Mouse (Mus musculus) embryo, embryonic 11.5 days (tissue): ENCODE data around the gene Akt3.

ENCODE experiments used
- DNase-seq: peaks from one replicate; pipeline ENCODE4 v3.0.0-alpha.2; 2012; ENCODE audit warnings: low read depth, low spot score

Gene Akt3

GRCm38 (mm10) chr1:177051366-177051963 lies 206.5 kb downstream of the Akt3 start:
- DNase-seq: no peak

- no peak for DNase-seq
Measured at GRCm38 (mm10) chr1:177048773-177049172, 209.2 kb downstream of the Akt3 start.

GRCm38 (mm10) chr1:177046963-177047362 lies 211.0 kb downstream of the Akt3 start:
- DNase-seq: no peak

- no peak for DNase-seq
Measured at GRCm38 (mm10) chr1:177045885-177046284, 212.1 kb downstream of the Akt3 start.

- DNase-seq: no peak
Measured at GRCm38 (mm10) chr1:177040058-177040457, 217.9 kb downstream of the Akt3 start.

GRCm38 (mm10) chr1:177039093-177039674 lies 218.8 kb downstream of the Akt3 start:
- no peak for DNase-seq

GRCm38 (mm10) chr1:177038383-177038782 lies 219.6 kb downstream of the Akt3 start:
- DNase-seq: no peak

- DNase-seq: no peak
Measured at GRCm38 (mm10) chr1:177035460-177035859, 222.5 kb downstream of the Akt3 start.

GRCm38 (mm10) chr1:177032233-177032632 lies 225.8 kb downstream of the Akt3 start:
- DNase-seq: no peak

- DNase-seq: no peak
Measured at GRCm38 (mm10) chr1:177031196-177031595, 226.8 kb downstream of the Akt3 start.

GRCm38 (mm10) chr1:177030669-177031068 lies 227.3 kb downstream of the Akt3 start:
- DNase-seq: no peak

GRCm38 (mm10) chr1:177029032-177029431 lies 229.0 kb downstream of the Akt3 start:
- no peak for DNase-seq

- no peak for DNase-seq
Measured at GRCm38 (mm10) chr1:177027706-177028105, 230.3 kb downstream of the Akt3 start.

- DNase-seq: no peak
Measured at GRCm38 (mm10) chr1:177022751-177023150, 235.3 kb downstream of the Akt3 start.

GRCm38 (mm10) chr1:177019668-177020067 lies 238.3 kb downstream of the Akt3 start:
- DNase-seq: no peak

GRCm38 (mm10) chr1:177018750-177019149 lies 239.3 kb downstream of the Akt3 start:
- DNase-seq: no peak

GRCm38 (mm10) chr1:177016729-177017128 lies 241.3 kb downstream of the Akt3 start:
- no peak for DNase-seq

GRCm38 (mm10) chr1:177015917-177016316 lies 242.1 kb downstream of the Akt3 start:
- DNase-seq: no peak

GRCm38 (mm10) chr1:177014921-177015439 lies 243.0 kb downstream of the Akt3 start:
- DNase-seq: no peak

- no peak for DNase-seq
Measured at GRCm38 (mm10) chr1:177014346-177014745, 243.7 kb downstream of the Akt3 start.

- no peak for DNase-seq
Measured at GRCm38 (mm10) chr1:177013776-177014175, 244.2 kb downstream of the Akt3 start.

- no peak for DNase-seq
Measured at GRCm38 (mm10) chr1:177013313-177013712, 244.7 kb downstream of the Akt3 start.

GRCm38 (mm10) chr1:177012774-177013173 lies 245.2 kb downstream of the Akt3 start:
- DNase-seq: no peak
